Mouse (Mus musculus): ENCODE results near the gene Crybg3.

Gene Crybg3

GRCm38 (mm10) chr16:59444880-59445559 lies 155.8 kb downstream of the Crybg3 start:
- DNase-seq: no peak
